Mouse (Mus musculus) C2C12 (cell line): Measurements from ENCODE around the gene Osbpl8.

Source experiments
- CEBPB ChIP-seq: IDR thresholded peaks from one replicate; pipeline ENCODE4 v1.6.1; 2011; ENCODE audit warnings: low read depth, mild to moderate bottlenecking, control low read depth, moderate library complexity
- CTCF ChIP-seq: IDR thresholded peaks from one replicate; pipeline ENCODE4 v1.5.1; 2011; ENCODE audit not compliant: control insufficient read depth, insufficient read depth, insufficient read length
- MAX ChIP-seq: IDR thresholded peaks from one replicate; pipeline ENCODE4 v1.6.1; 2011; ENCODE audit warnings: mild to moderate bottlenecking, control low read depth
- MYOD1 ChIP-seq: IDR thresholded peaks from one replicate; pipeline ENCODE4 v1.6.1; 2011; ENCODE audit warnings: low read depth; ENCODE audit not compliant: control insufficient read depth, insufficient read length
- MYOG ChIP-seq: IDR thresholded peaks from one replicate; pipeline ENCODE4 v1.6.1; 2011; ENCODE audit not compliant: control insufficient read depth, insufficient read length; ENCODE audit errors: extremely low read depth
- USF1 ChIP-seq: IDR thresholded peaks from one replicate; pipeline ENCODE4 v1.6.1; 2011; ENCODE audit warnings: low read depth, mild to moderate bottlenecking, control low read depth, moderate library complexity

GRCm38 (mm10) chr10:111167444-111167843 is 2.9 kb downstream of the Osbpl8 start:
- no peak for TF ChIP-seq CTCF
- no peak for TF ChIP-seq MAX
- TF ChIP-seq CEBPB = no peak
- TF ChIP-seq MYOD1 = no peak
- no peak for TF ChIP-seq USF1
- TF ChIP-seq MYOG = no peak
